Mouse (Mus musculus) adrenal gland, adult 18-20 months (tissue): Measurements from ENCODE around the gene Eef2. TPM values are rescaled to one million over a fixed set of nuclear protein-coding genes. Genes with fewer than 3 reads are reported as not detected.
"Not testable (repeated sequence)": the region's sequence is repeated elsewhere in the genome, so short reads cannot be mapped to it uniquely, and the experiment has no call there.

Experiments used
- DNase-seq, 2 experiments: peaks; one replicate each; pipeline ENCODE4 v3.0.0; 2021 to 2022; ENCODE audit warnings: low spot score in 2 of 2
- total RNA-seq, 2 experiments: library from RNA; stranded (reverse); gene quantifications; 1 replicate in 1 of 2; 2 replicates in 1 of 2; pipeline ENCODE4 v1.2.3; 2021

Gene Eef2
- total RNA-seq, 2 experiments from 2014 or later = 1,443 to 1,598 TPM

GRCm38 (mm10) chr10:81198230-81198629 lies 21.8 kb downstream of the Eef2 start:
- DNase-seq = peak; percentile 50 to 57

- no peak for DNase-seq
These were observed 22.6 kb downstream of the Eef2 start for GRCm38 (mm10) chr10:81198990-81199389.

- DNase-seq = no peak
These were observed 23.7 kb downstream of the Eef2 start for GRCm38 (mm10) chr10:81200141-81200540.

- DNase-seq = no peak
These were observed 24.3 kb downstream of the Eef2 start for GRCm38 (mm10) chr10:81200605-81201287.

- no peak for DNase-seq
These were observed 25.7 kb downstream of the Eef2 start, which contains the start of gene Nmrk2 for GRCm38 (mm10) chr10:81201807-81202758. Nmrk2 (minus strand) TSS chr10:81202051.

- no peak for DNase-seq
These were observed 26.7 kb downstream of the Eef2 start for GRCm38 (mm10) chr10:81202978-81203720.

- no peak for DNase-seq
These were observed 27.7 kb downstream of the Eef2 start for GRCm38 (mm10) chr10:81204137-81204536.

GRCm38 (mm10) chr10:81210154-81210553 lies 33.7 kb downstream of the Eef2 start:
- DNase-seq = no peak

GRCm38 (mm10) chr10:81216260-81216659 lies 39.8 kb downstream of the Eef2 start:
- DNase-seq = no peak

GRCm38 (mm10) chr10:81216810-81217209 lies 40.4 kb downstream of the Eef2 start:
- no peak for DNase-seq

- not testable (repeated sequence) for DNase-seq
These were observed 40.8 kb downstream of the Eef2 start for GRCm38 (mm10) chr10:81217267-81217666.

- DNase-seq = peak; percentile 71 to 76
These were observed 41.5 kb downstream of the Eef2 start for GRCm38 (mm10) chr10:81217964-81218363.

GRCm38 (mm10) chr10:81221402-81222015 lies 45.1 kb downstream of the Eef2 start:
- no peak for DNase-seq

- not testable (repeated sequence) for DNase-seq
These were observed 47.3 kb downstream of the Eef2 start for GRCm38 (mm10) chr10:81223731-81224130.

GRCm38 (mm10) chr10:81229735-81230437 lies 53.5 kb downstream of the Eef2 start:
- no peak for DNase-seq

- DNase-seq = no peak
These were observed 54.3 kb downstream of the Eef2 start, which contains the start of gene Atcay for GRCm38 (mm10) chr10:81230438-81231332. Atcay (minus strand) TSS chr10:81230833.

- DNase-seq = no peak
These were observed 55.0 kb downstream of the Eef2 start for GRCm38 (mm10) chr10:81231436-81231835.
